Comparison of ENCODE assay signal across 16 mouse cellular contexts in genomic region chr9:109167316-109167715, GRCm38 (mm10).
DNase-seq lines count a peak whose midpoint lies in the region.
"Had no signal": no experiment of that assay in that cellular context is flagged by ENCODE, and none has a peak within 500 bp of the region (broad histone marks: within the 10 kb centered on the region; RNA-seq: fewer than 3 reads in every experiment).

No protein-coding gene starts in this region.

- peak; percentile 39 for DNase-seq in retina, postnatal 1 day
- no peak for DNase-seq in retina, embryonic 14.5 days (ENCODE audit: low spot score)
- peak; percentile 1 for DNase-seq in 416B (ENCODE audit: low read depth)
- DNase-seq in Muller cell, postnatal 12 days (ENCODE audit: inconsistent ontology term) = peak; percentile 65
- DNase-seq in ZHBTc4 (ENCODE audit: low read depth, low spot score) = peak; percentile 16
- no peak for DNase-seq in kidney, adult 11 months
- DNase-seq in thymus, postnatal 14 days = no peak
- DNase-seq: adrenal gland, adult 2 months; adrenal gland, postnatal 10 days; adrenal gland, postnatal 25 days; cerebellum, adult 11 months; cerebellum, adult 18-20 months; cerebellum, adult 8-10 months; cerebellum, adult 9-11 months; cerebellum, postnatal 36 days; embryo, embryonic 11 days had no signal

Comparison
In these comparisons a context has a peak if more than half of its experiments do, and no peak if none do; other contexts are left out.
1. DNase-seq: peak in retina, postnatal 1 day (single experiment), 416B (single experiment), Muller cell, postnatal 12 days (single experiment) and ZHBTc4 (single experiment); none in retina, embryonic 14.5 days (single experiment), kidney, adult 11 months (single experiment) and thymus, postnatal 14 days (single experiment).